Mouse (Mus musculus) bone marrow macrophage, adult 2 months (primary cell): ENCODE measurements at regions not wholly inside any gene's neighbourhood (a gene's known extent, or its start where the extent isn't known, plus 50 kb on each side); places are given as distances from the start of the nearest gene placed in this dataset.

Experiments
- CTCF ChIP-seq: IDR thresholded peaks from 2 replicates; pipeline ENCODE4 v1.5.1; 2012; ENCODE audit warnings: low read depth, mild to moderate bottlenecking, low read length, moderate library complexity
- POLR2A ChIP-seq: IDR thresholded peaks from 2 replicates; pipeline ENCODE4 v1.6.1; 2012; ENCODE audit warnings: mild to moderate bottlenecking, low read depth, low read length, borderline replicate concordance

DNA sequence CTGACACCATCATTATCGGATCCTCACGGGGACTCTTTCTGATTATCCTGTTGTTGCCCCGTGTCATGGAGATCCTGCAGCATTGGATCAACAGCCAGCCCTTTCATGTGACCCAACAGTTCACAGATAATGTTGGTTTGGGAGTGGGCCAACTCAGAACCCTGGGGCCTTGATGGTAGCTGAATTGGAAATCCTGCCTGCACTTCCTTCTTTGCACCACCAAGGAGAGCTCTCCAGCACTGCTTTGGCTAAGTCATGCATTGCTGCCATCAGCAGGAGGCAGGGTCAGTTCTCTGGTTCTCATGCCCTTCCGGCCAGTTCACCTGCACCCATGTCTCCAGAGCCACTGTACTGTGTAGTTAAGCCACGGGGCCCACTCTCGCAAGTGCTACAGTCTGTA, 225.6 kb downstream of the Fam173b start:
- no peak for TF ChIP-seq CTCF
- TF ChIP-seq POLR2A = no peak
